ENCODE assay signal across 9 mouse cellular contexts in the genomic region with DNA sequence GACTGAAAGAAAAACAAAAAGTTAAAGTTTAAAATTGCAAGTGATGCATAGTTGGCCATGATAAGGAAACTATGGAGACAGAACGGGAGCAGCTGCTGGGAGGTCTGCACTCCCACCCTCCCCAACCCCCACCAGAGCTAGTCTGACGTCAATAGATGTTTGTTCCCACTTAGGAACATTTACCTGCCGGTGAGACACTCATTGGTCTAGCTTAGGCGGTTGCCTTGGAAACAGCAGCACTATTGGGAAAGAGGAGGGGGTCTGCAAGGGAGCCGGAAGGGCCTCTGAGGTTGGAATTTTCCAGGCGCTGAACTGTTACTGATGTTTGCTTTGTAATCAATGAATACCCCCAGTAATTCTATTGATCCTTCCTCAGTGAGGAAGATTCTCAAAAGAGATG.
DNase-seq lines count a peak whose midpoint lies in the region; ATAC-seq and TF ChIP-seq lines count a peak whose summit lies in the region.
"Had no signal": no experiment of that assay in that cellular context is flagged by ENCODE, and none has a peak within 500 bp of the region (broad histone marks: within the 10 kb centered on the region; RNA-seq: fewer than 3 reads in every experiment).

No protein-coding gene starts in this region.

- no peak overlapping the region for H3K4me2 ChIP-seq in intestine, embryonic 15.5 days (replicated peaks)
- H3K4me2 ChIP-seq in intestine, postnatal 0 days (replicated peaks; ENCODE audit: low read depth) = no peak overlapping the region
- H3K4me2 ChIP-seq in hindbrain, embryonic 12.5 days (replicated peaks) = peak overlapping the region; percentile 15; the same call in 1 of the 2 replicates
- H3K4me2 ChIP-seq in midbrain, embryonic 12.5 days (replicated peaks) = no peak overlapping the region

- no peaks in the 10 kb centered on the region for H3K9me3 ChIP-seq in intestine, embryonic 15.5 days
- no peaks in the 10 kb centered on the region for H3K9me3 ChIP-seq in intestine, postnatal 0 days (ENCODE audit: control insufficient read depth)
- no peaks in the 10 kb centered on the region for H3K9me3 ChIP-seq in hindbrain, embryonic 12.5 days (replicated peaks)
- no peaks in the 10 kb centered on the region for H3K9me3 ChIP-seq in midbrain, embryonic 12.5 days

- H3K4me1 ChIP-seq in intestine, embryonic 15.5 days (replicated peaks) = 0 out of 2 replicates have a peak, but pooled peaks cover 3% of the 10 kb centered on the region
- no peaks in the 10 kb centered on the region for H3K4me1 ChIP-seq in intestine, postnatal 0 days (replicated peaks; ENCODE audit: control insufficient read depth, insufficient read depth, low read length)
- peaks cover 16% of the 10 kb centered on the region for H3K4me1 ChIP-seq in hindbrain, embryonic 12.5 days
- peaks cover 13% of the 10 kb centered on the region for H3K4me1 ChIP-seq in midbrain, embryonic 12.5 days

- H3K36me3 ChIP-seq in intestine, embryonic 15.5 days = no peaks in the 10 kb centered on the region
- no peaks in the 10 kb centered on the region for H3K36me3 ChIP-seq in intestine, postnatal 0 days (ENCODE audit: control insufficient read depth, insufficient read depth)
- H3K36me3 ChIP-seq in hindbrain, embryonic 12.5 days = no peaks in the 10 kb centered on the region
- H3K36me3 ChIP-seq in midbrain, embryonic 12.5 days = no peaks in the 10 kb centered on the region

- no peaks in the 10 kb centered on the region for H3K27me3 ChIP-seq in intestine, embryonic 15.5 days (replicated peaks)
- no peaks in the 10 kb centered on the region for H3K27me3 ChIP-seq in intestine, postnatal 0 days (replicated peaks; ENCODE audit: control insufficient read depth, insufficient read depth, low read length)
- no peaks in the 10 kb centered on the region for H3K27me3 ChIP-seq in hindbrain, embryonic 12.5 days
- H3K27me3 ChIP-seq in midbrain, embryonic 12.5 days = no peaks in the 10 kb centered on the region

- H3K9ac ChIP-seq in intestine, embryonic 15.5 days = no peak overlapping the region
- H3K9ac ChIP-seq in intestine, postnatal 0 days (ENCODE audit: low read depth, low read length) = no peak overlapping the region
- H3K9ac ChIP-seq in hindbrain, embryonic 12.5 days = no peak overlapping the region
- H3K9ac ChIP-seq in midbrain, embryonic 12.5 days (replicated peaks) = no peak overlapping the region

- no peak overlapping the region for H3K27ac ChIP-seq in intestine, embryonic 15.5 days
- no peak overlapping the region for H3K27ac ChIP-seq in intestine, postnatal 0 days (ENCODE audit: low read depth, low read length)
- no peak overlapping the region for H3K27ac ChIP-seq in hindbrain, embryonic 12.5 days
- H3K27ac ChIP-seq in midbrain, embryonic 12.5 days (replicated peaks) = no peak overlapping the region

- no peak overlapping the region for H3K4me3 ChIP-seq in intestine, embryonic 15.5 days (replicated peaks)
- H3K4me3 ChIP-seq in intestine, postnatal 0 days (ENCODE audit: low read depth, low read length) = no peak overlapping the region
- no peak overlapping the region for H3K4me3 ChIP-seq in hindbrain, embryonic 12.5 days
- H3K4me3 ChIP-seq in midbrain, embryonic 12.5 days = no peak overlapping the region
- H3K4me3 ChIP-seq: erythroblast, embryonic 14.5 days had no signal

- peak; percentile 54; the same call in 1 of the 2 replicates for ATAC-seq in intestine, embryonic 15.5 days
- ATAC-seq in intestine, postnatal 0 days = no peak
- ATAC-seq in hindbrain, embryonic 12.5 days (ENCODE audit: low FRiP score) = peak; percentile 80
- ATAC-seq in midbrain, embryonic 12.5 days (ENCODE audit: low FRiP score, low read depth) = peak; percentile 78

- peak; percentile 60 for DNase-seq in brain, embryonic 18.5 days (ENCODE audit: low read depth, low spot score)
- DNase-seq in frontal cortex, postnatal 36 days (ENCODE audit: low spot score in 2 of 2) = no peak
- DNase-seq in spleen, postnatal 14 days (ENCODE audit: low spot score in 2 of 2) = no peak
- no peak for DNase-seq in left cerebral cortex, adult 18-20 months (ENCODE audit: low spot score in 2 of 2)

- no peak for TF ChIP-seq CTCF in intestine, postnatal 0 days (IDR thresholded peaks at IDR 0.05; ENCODE audit: low read depth)

- 12% methylated on average over 6 of the region's 6 CpGs for WGBS in intestine, embryonic 15.5 days
- 16% methylated on average over 6 of the region's 6 CpGs for WGBS in intestine, postnatal 0 days
- WGBS in hindbrain, embryonic 12.5 days = 10% methylated on average over 6 of the region's 6 CpGs
- 4% methylated on average over 6 of the region's 6 CpGs for WGBS in midbrain, embryonic 12.5 days
